Mouse (Mus musculus): Measurements from ENCODE around the gene Rbm12. TPM values are rescaled to one million over a fixed set of nuclear protein-coding genes. Genes with fewer than 3 reads are reported as not detected.

Gene Rbm12
- polyA plus RNA-seq, 1 experiment from 2014 or later, result 9.3 TPM

GRCm38 (mm10) chr2:156077461-156077860 lies 34.3 kb downstream of the Rbm12 start:
- Histone ChIP-seq H3K36me3 (ENCODE audit: control insufficient read depth, insufficient read depth) (peaks cover 56% of the 10 kb centered on the region), H3K4me1 (replicated peaks; ENCODE audit: control insufficient read depth, insufficient read depth, low read length) (no peaks in the 10 kb centered on the region), H3K4me2 (replicated peaks; ENCODE audit: low read depth) (no peak overlapping the region), H3K27me3 (replicated peaks; ENCODE audit: control insufficient read depth, insufficient read depth, low read length) (no peaks in the 10 kb centered on the region), H3K9me3 (ENCODE audit: control insufficient read depth) (no peaks in the 10 kb centered on the region), H3K4me3 (ENCODE audit: low read depth, low read length) (no peak overlapping the region), H3K9ac (ENCODE audit: low read depth, low read length) (no peak overlapping the region), H3K27ac (ENCODE audit: low read depth, low read length) (no peak overlapping the region)
- peak; percentile 21; the same call in 1 of the 2 replicates for TF ChIP-seq CTCF (IDR thresholded peaks at IDR 0.05; ENCODE audit: low read depth)
- WGBS, result 86% methylated on average over 7 of the region's 7 CpGs
- ATAC-seq, result no peak

GRCm38 (mm10) chr2:156073725-156074124 lies 38.1 kb downstream of the Rbm12 start:
- no peak for ATAC-seq
- Histone ChIP-seq H3K4me2 (replicated peaks; ENCODE audit: low read depth) (no peak overlapping the region), H3K9ac (ENCODE audit: low read depth, low read length) (no peak overlapping the region), H3K9me3 (ENCODE audit: control insufficient read depth) (no peaks in the 10 kb centered on the region), H3K36me3 (ENCODE audit: control insufficient read depth, insufficient read depth) (peaks cover 74% of the 10 kb centered on the region), H3K4me3 (ENCODE audit: low read depth, low read length) (no peak overlapping the region), H3K27me3 (replicated peaks; ENCODE audit: control insufficient read depth, insufficient read depth, low read length) (no peaks in the 10 kb centered on the region), H3K4me1 (replicated peaks; ENCODE audit: control insufficient read depth, insufficient read depth, low read length) (no peaks in the 10 kb centered on the region), H3K27ac (ENCODE audit: low read depth, low read length) (no peak overlapping the region)
- 82% methylated on average over 15 of the region's 15 CpGs for WGBS
- TF ChIP-seq CTCF (IDR thresholded peaks at IDR 0.05; ENCODE audit: low read depth), result no peak

GRCm38 (mm10) chr2:156071236-156071635 lies 40.5 kb downstream of the Rbm12 start:
- no peaks in the 10 kb centered on the region for H3K27me3 ChIP-seq (replicated peaks; ENCODE audit: control insufficient read depth, insufficient read depth, low read length)
- no peak for ATAC-seq
- H3K4me1 ChIP-seq (replicated peaks; ENCODE audit: control insufficient read depth, insufficient read depth, low read length), result no peaks in the 10 kb centered on the region
- no peak overlapping the region for H3K9ac ChIP-seq (ENCODE audit: low read depth, low read length)
- H3K4me2 ChIP-seq (replicated peaks; ENCODE audit: low read depth), result no peak overlapping the region
- no peak for TF ChIP-seq CTCF (IDR thresholded peaks at IDR 0.05; ENCODE audit: low read depth)
- no peaks in the 10 kb centered on the region for H3K9me3 ChIP-seq (ENCODE audit: control insufficient read depth)
- 93% methylated on average over 10 of the region's 10 CpGs for WGBS
- H3K36me3 ChIP-seq (ENCODE audit: control insufficient read depth, insufficient read depth), result peaks cover 50% of the 10 kb centered on the region
- no peak overlapping the region for H3K27ac ChIP-seq (ENCODE audit: low read depth, low read length)
- no peak overlapping the region for H3K4me3 ChIP-seq (ENCODE audit: low read depth, low read length)

GRCm38 (mm10) chr2:156067916-156068315 lies 43.9 kb downstream of the Rbm12 start:
- H3K9ac ChIP-seq (ENCODE audit: low read depth, low read length), result no peak overlapping the region
- H3K27me3 ChIP-seq (replicated peaks; ENCODE audit: control insufficient read depth, insufficient read depth, low read length), result no peaks in the 10 kb centered on the region
- 90% methylated on average over 10 of the region's 10 CpGs for WGBS
- TF ChIP-seq CTCF (IDR thresholded peaks at IDR 0.05; ENCODE audit: low read depth), result no peak
- H3K27ac ChIP-seq (ENCODE audit: low read depth, low read length), result no peak overlapping the region
- no peaks in the 10 kb centered on the region for H3K9me3 ChIP-seq (ENCODE audit: control insufficient read depth)
- no peaks in the 10 kb centered on the region; the same call in 1 of the 2 replicates for H3K4me1 ChIP-seq (replicated peaks; ENCODE audit: control insufficient read depth, insufficient read depth, low read length)
- H3K4me3 ChIP-seq (ENCODE audit: low read depth, low read length), result no peak overlapping the region
- no peak overlapping the region for H3K4me2 ChIP-seq (replicated peaks; ENCODE audit: low read depth)
- peaks cover 21% of the 10 kb centered on the region; the same call in 1 of the 2 replicates for H3K36me3 ChIP-seq (ENCODE audit: control insufficient read depth, insufficient read depth)
- ATAC-seq, result no peak

- no peaks in the 10 kb centered on the region for H3K27me3 ChIP-seq (replicated peaks; ENCODE audit: control insufficient read depth, insufficient read depth, low read length)
- no peak for TF ChIP-seq CTCF (IDR thresholded peaks at IDR 0.05; ENCODE audit: low read depth)
- H3K4me1 ChIP-seq (replicated peaks; ENCODE audit: control insufficient read depth, insufficient read depth, low read length), result no peaks in the 10 kb centered on the region; the same call in 1 of the 2 replicates
- ATAC-seq, result 0 out of 2 replicates have a peak, but pooled peaks have one; percentile 11
- peaks cover 13% of the 10 kb centered on the region; the same call in 1 of the 2 replicates for H3K36me3 ChIP-seq (ENCODE audit: control insufficient read depth, insufficient read depth)
- H3K9ac ChIP-seq (ENCODE audit: low read depth, low read length), result 0 out of 2 replicates have a peak overlapping the region, but pooled peaks have one; percentile 50
- 31% methylated on average over 10 of the region's 10 CpGs for WGBS
- no peak overlapping the region for H3K27ac ChIP-seq (ENCODE audit: low read depth, low read length)
- H3K9me3 ChIP-seq (ENCODE audit: control insufficient read depth), result no peaks in the 10 kb centered on the region
- peak overlapping the region; percentile 99 for H3K4me2 ChIP-seq (replicated peaks; ENCODE audit: low read depth)
- peak overlapping the region; percentile 65 for H3K4me3 ChIP-seq (ENCODE audit: low read depth, low read length)
Measured at GRCm38 (mm10) chr2:156066126-156066525, 45.7 kb downstream of the Rbm12 start.

- peaks cover 6% of the 10 kb centered on the region; the same call in 1 of the 2 replicates for H3K36me3 ChIP-seq (ENCODE audit: control insufficient read depth, insufficient read depth)
- TF ChIP-seq CTCF (IDR thresholded peaks at IDR 0.05; ENCODE audit: low read depth), result no peak
- under 1% methylated on average over 75 of the region's 81 CpGs for WGBS
- H3K9me3 ChIP-seq (ENCODE audit: control insufficient read depth), result no peaks in the 10 kb centered on the region
- H3K9ac ChIP-seq (ENCODE audit: low read depth, low read length), result peak within 1 kb of the TSS; percentile 50
- ATAC-seq, result peak; percentile 69
- H3K27me3 ChIP-seq (replicated peaks; ENCODE audit: control insufficient read depth, insufficient read depth, low read length), result no peaks in the 10 kb centered on the region
- H3K4me3 ChIP-seq (ENCODE audit: low read depth, low read length), result peak within 1 kb of the TSS; percentile 65
- peak within 1 kb of the TSS; percentile 99 for H3K4me2 ChIP-seq (replicated peaks; ENCODE audit: low read depth)
- H3K27ac ChIP-seq (ENCODE audit: low read depth, low read length), result peak within 1 kb of the TSS; percentile 31; the same call in 1 of the 2 replicates
- no peaks in the 10 kb centered on the region; the same call in 1 of the 2 replicates for H3K4me1 ChIP-seq (replicated peaks; ENCODE audit: control insufficient read depth, insufficient read depth, low read length)
Measured at GRCm38 (mm10) chr2:156065099-156066041, 46.4 kb downstream of the Rbm12 start, which contains the start of gene Spag4. TSS of gene Spag4 (plus strand) at chr2:156065175.
